Mouse (Mus musculus) embryonic fibroblast, embryonic 13.5 days (primary cell): ENCODE results near the gene Tpi1.

Source experiments
- CTCF ChIP-seq: IDR thresholded peaks from 2 replicates; pipeline ENCODE4 v1.5.1; 2011; ENCODE audit warnings: mild to moderate bottlenecking, control low read depth, low read length, moderate library complexity, borderline replicate concordance; ENCODE audit not compliant: insufficient read depth
- POLR2A ChIP-seq: IDR thresholded peaks from 2 replicates; pipeline ENCODE4 v1.6.1; 2011; ENCODE audit warnings: low read depth, mild to moderate bottlenecking, control low read depth, low read length, moderate library complexity

DNA sequence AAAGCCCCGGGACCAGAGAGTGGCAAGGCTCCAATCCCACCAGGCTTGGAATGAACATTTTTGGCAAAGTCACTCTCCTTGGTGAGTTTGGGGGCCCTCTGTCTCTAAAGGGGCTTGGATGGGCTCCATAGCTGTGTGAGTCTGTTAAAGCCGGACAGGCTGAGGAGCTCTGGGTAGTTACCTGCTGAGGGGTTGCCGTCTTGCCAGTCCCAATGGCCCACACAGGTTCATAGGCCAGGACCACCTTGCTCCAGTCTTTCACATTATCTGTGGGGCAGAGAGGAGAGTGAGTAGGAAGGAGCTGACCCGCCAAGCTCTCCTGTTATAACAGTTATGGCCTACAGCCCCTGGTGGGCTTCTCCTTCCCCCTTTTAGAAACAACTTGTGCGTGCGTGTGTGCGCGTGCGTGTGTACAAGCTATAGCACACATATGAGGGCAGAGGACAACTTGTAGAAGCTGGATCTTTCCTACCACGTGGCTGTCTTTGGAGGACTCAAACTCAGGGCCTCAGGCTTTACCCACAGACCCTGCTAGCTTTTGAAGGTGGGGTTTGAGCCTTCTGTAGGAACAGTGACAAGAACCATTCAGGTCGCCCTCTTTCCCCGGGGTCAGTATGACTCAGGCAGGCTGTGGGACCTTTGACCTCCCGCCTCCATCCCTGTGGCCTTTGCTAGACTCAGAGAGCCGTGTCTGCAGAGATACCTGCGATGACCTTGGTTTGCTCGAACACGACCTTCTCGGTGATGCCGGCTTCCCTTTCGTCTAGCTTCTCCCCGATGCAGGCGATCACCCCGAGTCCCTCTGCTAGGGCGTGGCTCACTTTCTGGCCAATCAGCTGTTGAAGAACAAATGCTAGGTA lies 2.2 kb downstream of the Tpi1 start:
- TF ChIP-seq CTCF (no peak), POLR2A (no peak)
